Mouse (Mus musculus) olfactory bulb, adult 2 months (tissue): ENCODE measurements around the gene Tsc22d1.

Experiments
- CTCF ChIP-seq: fragments of 200-500 bp; IDR thresholded peaks from 2 replicates; pipeline ENCODE4 v1.5.1; 2012; ENCODE audit warnings: low read depth, mild to moderate bottlenecking, low read length, moderate library complexity; ENCODE audit not compliant: insufficient read depth
- POLR2A ChIP-seq: fragments of 200-500 bp; IDR thresholded peaks from 2 replicates; pipeline ENCODE4 v1.6.1; 2012; ENCODE audit warnings: mild to moderate bottlenecking, low read depth, low read length, moderate library complexity; ENCODE audit not compliant: insufficient read depth

- TF ChIP-seq POLR2A (no peak), CTCF (no peak)
Observed at GRCm38 (mm10) chr14:76379411-76379810, 35.4 kb upstream of the Tsc22d1 start.
